Mouse (Mus musculus): Measurements from ENCODE around the gene Gfra4. TPM values are rescaled to one million over a fixed set of nuclear protein-coding genes. Genes with fewer than 3 reads are reported as not detected.

Gene Gfra4
- polyA plus RNA-seq (2015; fragmentation: Nextera tagmentation; extraction: Ambion mirVana), result 0.07 and 0.26 TPM in 2 replicates

GRCm38 (mm10) chr2:131042988-131043387 lies at the start of gene Gfra4:
TSS of gene Gfra4 (minus strand) at chr2:131043088.
- Histone ChIP-seq H3K27me3 (ENCODE audit: insufficient read depth, low read length) (peaks cover 47% of the 10 kb centered on the region), H3K36me3 (replicated peaks; ENCODE audit: insufficient read depth, low read length) (no peaks in the 10 kb centered on the region), H3K9me3 (ENCODE audit: low read length) (no peaks in the 10 kb centered on the region), H3K9ac (replicated peaks) (no peak within 1 kb of the TSS), H3K4me2 (ENCODE audit: low read depth, low read length) (peak within 1 kb of the TSS; percentile 67; the same call in 1 of the 2 replicates), H3K4me3 (ENCODE audit: low read depth, low read length) (no peak within 1 kb of the TSS), H3K27ac (ENCODE audit: low read depth) (no peak within 1 kb of the TSS), H3K4me1 (ENCODE audit: insufficient read depth) (peaks cover 16% of the 10 kb centered on the region)
- DNase-seq (no peak), ATAC-seq (no peak)
- TF ChIP-seq EP300 (IDR thresholded peaks at IDR 0.05; ENCODE audit: low read depth), result no peak
- no peak for TF ChIP-seq CTCF (IDR thresholded peaks at IDR 0.05; ENCODE audit: low read depth)
- 77% methylated on average over 2 of the region's 2 CpGs for WGBS (ENCODE audit: insufficient replicate concordance)

DNA sequence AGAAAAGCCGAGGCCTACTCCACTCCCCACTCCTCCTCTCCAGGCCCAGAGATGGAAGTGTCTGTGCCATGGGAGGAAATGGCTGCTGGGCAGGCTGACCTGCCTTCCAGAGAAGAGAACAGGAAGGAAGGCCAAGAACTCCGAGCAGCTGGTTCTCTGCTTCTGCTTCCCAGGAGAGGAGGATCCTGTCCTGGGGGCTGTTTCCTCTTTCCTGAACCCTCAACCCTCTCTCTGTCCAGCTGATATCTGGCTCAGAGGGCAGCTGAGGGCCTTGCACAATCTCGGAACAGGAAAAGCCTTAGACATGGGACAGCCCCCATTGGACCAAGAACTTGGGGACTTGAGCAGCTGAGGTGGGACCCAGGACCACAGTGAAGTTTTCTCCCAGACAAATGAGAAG lies 48.0 kb upstream of the Gfra4 start:
- Histone ChIP-seq H3K4me2 (ENCODE audit: low read depth, low read length) (no peak overlapping the region), H3K9me3 (ENCODE audit: low read length) (no peaks in the 10 kb centered on the region), H3K9ac (replicated peaks) (no peak overlapping the region), H3K4me3 (ENCODE audit: low read depth, low read length) (no peak overlapping the region), H3K4me1 (ENCODE audit: insufficient read depth) (peaks cover 25% of the 10 kb centered on the region), H3K36me3 (replicated peaks; ENCODE audit: insufficient read depth, low read length) (no peaks in the 10 kb centered on the region), H3K27me3 (ENCODE audit: insufficient read depth, low read length) (no peaks in the 10 kb centered on the region), H3K27ac (ENCODE audit: low read depth) (peak overlapping the region; percentile 48)
- 57% methylated on average over 3 of the region's 3 CpGs for WGBS (ENCODE audit: insufficient replicate concordance)
- DNase-seq (no peak), ATAC-seq (peak; percentile 49)
- TF ChIP-seq EP300 (IDR thresholded peaks at IDR 0.05; ENCODE audit: low read depth) (peak; percentile 42; the same call in 1 of the 2 replicates), CTCF (IDR thresholded peaks at IDR 0.05; ENCODE audit: low read depth) (no peak)

GRCm38 (mm10) chr2:131089634-131090033 lies 46.7 kb upstream of the Gfra4 start:
- ATAC-seq (no peak), DNase-seq (no peak)
- no peaks in the 10 kb centered on the region for H3K27me3 ChIP-seq (ENCODE audit: insufficient read depth, low read length)
- no peaks in the 10 kb centered on the region for H3K36me3 ChIP-seq (replicated peaks; ENCODE audit: insufficient read depth, low read length)
- peak overlapping the region; percentile 57 for H3K27ac ChIP-seq (ENCODE audit: low read depth)
- H3K4me2 ChIP-seq (ENCODE audit: low read depth, low read length), result no peak overlapping the region
- TF ChIP-seq EP300 (IDR thresholded peaks at IDR 0.05; ENCODE audit: low read depth), result no peak
- TF ChIP-seq CTCF (IDR thresholded peaks at IDR 0.05; ENCODE audit: low read depth), result no peak
- peaks cover 18% of the 10 kb centered on the region for H3K4me1 ChIP-seq (ENCODE audit: insufficient read depth)
- H3K4me3 ChIP-seq (ENCODE audit: low read depth, low read length), result no peak overlapping the region
- whole genome bisulfite sequencing (ENCODE audit: insufficient replicate concordance), result 52% methylated on average over 1 of the region's 1 CpGs
- no peak overlapping the region for H3K9ac ChIP-seq (replicated peaks)
- H3K9me3 ChIP-seq (ENCODE audit: low read length), result no peaks in the 10 kb centered on the region

GRCm38 (mm10) chr2:131088581-131088980 lies 45.7 kb upstream of the Gfra4 start:
- peak overlapping the region; percentile 57 for H3K27ac ChIP-seq (ENCODE audit: low read depth)
- H3K27me3 ChIP-seq (ENCODE audit: insufficient read depth, low read length), result no peaks in the 10 kb centered on the region
- 65% methylated on average over 4 of the region's 4 CpGs for WGBS (ENCODE audit: insufficient replicate concordance)

DNA sequence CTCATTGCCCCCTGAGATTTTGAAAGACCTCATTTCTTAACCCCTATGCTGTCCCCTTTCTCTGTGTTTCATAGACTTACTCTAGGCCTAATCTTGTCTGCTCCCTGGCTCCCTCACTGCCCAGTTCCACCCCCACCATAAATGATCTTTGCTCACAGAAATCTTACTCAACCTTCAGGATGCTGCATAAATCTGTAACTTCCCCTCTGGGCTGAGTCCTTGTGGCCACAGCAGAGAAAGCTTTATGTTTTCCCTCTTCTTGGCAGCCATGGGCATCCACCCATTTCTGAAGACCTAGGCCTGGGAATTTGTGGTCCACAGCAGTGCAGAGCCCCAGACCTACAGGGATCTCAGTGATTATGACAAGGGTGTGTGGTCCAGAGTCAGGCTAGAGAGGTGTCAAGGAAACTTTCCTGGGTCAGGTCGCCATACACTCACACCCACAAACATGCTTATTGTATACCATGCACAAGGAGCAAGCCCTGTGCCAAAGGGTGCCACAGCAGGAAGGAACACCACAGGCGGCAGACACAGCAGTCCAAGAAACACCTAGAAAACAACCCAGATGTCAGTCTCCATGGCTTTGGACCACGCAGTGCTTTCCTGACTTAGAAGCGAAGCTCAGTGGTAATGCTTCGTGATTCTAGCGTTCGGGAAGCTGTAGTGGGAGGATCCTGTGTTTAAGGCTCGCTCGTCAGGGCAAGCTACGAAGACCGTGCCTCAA lies 43.9 kb upstream of the Gfra4 start, which contains the start of gene Siglec1:
Gene Siglec1, minus strand, starts transcription at position 99 of the 724 bp plus-strand sequence.
- no peak; the same call in 1 of the 2 replicates for ATAC-seq

More at GRCm38 (mm10) chr2:131088581-131088980, 45.7 kb upstream of the Gfra4 start:
- H3K4me3 ChIP-seq (ENCODE audit: low read depth, low read length), result no peak overlapping the region
- TF ChIP-seq EP300 (IDR thresholded peaks at IDR 0.05; ENCODE audit: low read depth), result no peak
- TF ChIP-seq CTCF (IDR thresholded peaks at IDR 0.05; ENCODE audit: low read depth), result no peak
- DNase-seq (no peak), ATAC-seq (no peak)
- H3K9ac ChIP-seq (replicated peaks), result no peak overlapping the region
- peaks cover 17% of the 10 kb centered on the region for H3K4me1 ChIP-seq (ENCODE audit: insufficient read depth)
- no peak overlapping the region for H3K4me2 ChIP-seq (ENCODE audit: low read depth, low read length)
- H3K9me3 ChIP-seq (ENCODE audit: low read length), result no peaks in the 10 kb centered on the region
- no peaks in the 10 kb centered on the region for H3K36me3 ChIP-seq (replicated peaks; ENCODE audit: insufficient read depth, low read length)

GRCm38 (mm10) chr2:131084206-131084605 lies 41.3 kb upstream of the Gfra4 start:
- DNase-seq (no peak), ATAC-seq (no peak)
- Histone ChIP-seq H3K4me2 (ENCODE audit: low read depth, low read length) (no peak overlapping the region), H3K9me3 (ENCODE audit: low read length) (no peaks in the 10 kb centered on the region), H3K4me1 (ENCODE audit: insufficient read depth) (peaks cover 11% of the 10 kb centered on the region), H3K9ac (replicated peaks) (no peak overlapping the region), H3K27ac (ENCODE audit: low read depth) (no peak overlapping the region), H3K27me3 (ENCODE audit: insufficient read depth, low read length) (no peaks in the 10 kb centered on the region), H3K36me3 (replicated peaks; ENCODE audit: insufficient read depth, low read length) (no peaks in the 10 kb centered on the region), H3K4me3 (ENCODE audit: low read depth, low read length) (no peak overlapping the region)
- 83% methylated on average over 4 of the region's 4 CpGs for WGBS (ENCODE audit: insufficient replicate concordance)
- TF ChIP-seq CTCF (IDR thresholded peaks at IDR 0.05; ENCODE audit: low read depth) (no peak), EP300 (IDR thresholded peaks at IDR 0.05; ENCODE audit: low read depth) (no peak)

More for the DNA sequence above, 43.9 kb upstream of the Gfra4 start, which contains the start of gene Siglec1:
- Histone ChIP-seq H3K4me3 (ENCODE audit: low read depth, low read length) (no peak within 1 kb of the TSS), H3K27me3 (ENCODE audit: insufficient read depth, low read length) (no peaks in the 10 kb centered on the region), H3K27ac (ENCODE audit: low read depth) (peak within 1 kb of the TSS; percentile 60), H3K9me3 (ENCODE audit: low read length) (no peaks in the 10 kb centered on the region), H3K36me3 (replicated peaks; ENCODE audit: insufficient read depth, low read length) (no peaks in the 10 kb centered on the region), H3K4me1 (ENCODE audit: insufficient read depth) (peaks cover 17% of the 10 kb centered on the region), H3K4me2 (ENCODE audit: low read depth, low read length) (peak within 1 kb of the TSS; percentile 1; the same call in 1 of the 2 replicates), H3K9ac (replicated peaks) (0 out of 2 replicates have a peak within 1 kb of the TSS, but pooled peaks have one; percentile 21)
- DNase-seq, result no peak
- 56% methylated on average over 11 of the region's 11 CpGs for WGBS (ENCODE audit: insufficient replicate concordance)
- TF ChIP-seq EP300 (IDR thresholded peaks at IDR 0.05; ENCODE audit: low read depth), result no peak
- no peak for TF ChIP-seq CTCF (IDR thresholded peaks at IDR 0.05; ENCODE audit: low read depth)
